Mouse (Mus musculus) erythroblast, embryonic 14.5 days (primary cell): ENCODE measurements around the gene BC147527. TPM values are rescaled to one million over a fixed set of nuclear protein-coding genes. Genes with fewer than 3 reads are reported as not detected.
"Not testable (repeated sequence)": the region's sequence is repeated elsewhere in the genome, so short reads cannot be mapped to it uniquely, and the experiment has no call there.

Source experiments
- H3K27me3 ChIP-seq: 2 replicates; pipeline ENCODE4 v1.6.1; 2012; ENCODE audit warnings: inconsistent platforms; ENCODE audit not compliant: control insufficient read depth
- H3K36me3 ChIP-seq: 2 replicates; pipeline ENCODE4 v1.6.1; 2012; ENCODE audit warnings: mild to moderate bottlenecking, inconsistent platforms; ENCODE audit not compliant: control insufficient read depth
- H3K4me1 ChIP-seq: 2 replicates; pipeline ENCODE4 v1.6.1; 2012; ENCODE audit warnings: inconsistent platforms; ENCODE audit not compliant: control insufficient read depth
- H3K4me3 ChIP-seq: replicated peaks from 2 replicates; pipeline ENCODE3; 2012; ENCODE audit warnings: moderate library complexity, mild to moderate bottlenecking, inconsistent platforms
- H3K9me3 ChIP-seq: 2 replicates; pipeline ENCODE4 v1.6.1; 2012; ENCODE audit warnings: low read length, inconsistent platforms, mixed read lengths; ENCODE audit not compliant: control insufficient read depth
- GATA1 ChIP-seq: IDR thresholded peaks from 2 replicates; pipeline ENCODE4 v1.6.1; 2012; ENCODE audit warnings: low read length, inconsistent platforms, mixed read lengths
- TAL1 ChIP-seq: IDR thresholded peaks from 3 replicates; pipeline ENCODE4 v1.6.1; 2012; ENCODE audit warnings: low read length, inconsistent platforms, mixed read lengths
- polyA plus RNA-seq: library from polyadenylated mRNA; stranded (reverse); fragments of >175 nt; gene quantifications from 2 replicates; pipeline ENCODE4 v1.2.3, GENCODE M21; 2012

BC147527 gene
- polyA plus RNA-seq, 1 experiment, result not detected

GRCm38 (mm10) chr13:120310749-120311148 is 10.6 kb downstream of the BC147527 start:
- H3K4me3 ChIP-seq, result no peak overlapping the region
- no peaks in the 10 kb centered on the region for H3K9me3 ChIP-seq
- no peaks in the 10 kb centered on the region for H3K4me1 ChIP-seq
- no peaks in the 10 kb centered on the region for H3K36me3 ChIP-seq
- TF ChIP-seq TAL1 (no peak), GATA1 (no peak)
- no peaks in the 10 kb centered on the region for H3K27me3 ChIP-seq

DNA sequence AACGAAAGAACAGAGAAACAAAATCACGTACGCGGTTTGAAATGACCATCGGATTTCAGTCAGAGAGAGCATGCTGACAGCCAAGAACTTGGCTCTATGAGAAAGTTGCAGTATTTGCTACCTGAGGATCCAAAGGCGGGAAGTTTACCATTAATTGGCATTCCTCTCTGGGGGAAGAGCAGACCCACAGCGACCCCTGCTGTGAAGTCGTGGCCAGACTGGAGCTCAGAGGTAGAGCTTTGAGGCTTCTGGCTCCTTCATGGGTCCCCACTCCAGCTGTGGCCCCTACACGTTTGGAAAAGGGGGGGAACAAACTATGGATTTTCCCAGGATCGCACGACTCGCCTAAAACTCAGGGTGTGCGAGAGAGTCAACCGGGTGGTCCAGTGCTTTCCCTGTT is 13.4 kb downstream of the BC147527 start:
- no peak overlapping the region for H3K4me3 ChIP-seq
- no peaks in the 10 kb centered on the region for H3K4me1 ChIP-seq
- H3K9me3 ChIP-seq, result no peaks in the 10 kb centered on the region
- TF ChIP-seq TAL1 (no peak), GATA1 (no peak)
- no peaks in the 10 kb centered on the region for H3K36me3 ChIP-seq
- no peaks in the 10 kb centered on the region for H3K27me3 ChIP-seq

DNA sequence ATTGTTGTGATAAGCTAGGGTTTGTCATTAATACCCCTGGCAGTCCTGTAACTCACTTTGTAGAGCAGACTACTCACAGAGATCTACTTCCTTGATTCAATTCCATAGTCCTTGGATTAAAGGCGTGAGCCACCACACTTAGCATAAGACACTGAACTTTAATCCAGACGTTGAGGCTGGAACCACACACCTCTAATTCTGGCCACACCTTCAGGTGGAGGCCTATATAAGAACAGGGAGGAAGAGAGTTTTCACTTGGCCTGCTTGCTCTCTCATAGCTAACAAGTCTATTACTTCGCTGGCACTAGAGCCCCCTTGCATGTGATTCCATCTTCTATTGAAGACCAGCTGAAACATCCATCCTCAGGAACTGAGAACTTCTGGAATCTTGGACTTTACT is 16.4 kb downstream of the BC147527 start, which contains the start of gene Tcstv3:
Gene Tcstv3 (plus strand): TSS at position 301 of the 400 bp plus-strand sequence.
- not testable (repeated sequence) for H3K27me3 ChIP-seq, H3K36me3 ChIP-seq, H3K4me1 ChIP-seq, H3K9me3 ChIP-seq, H3K4me3 ChIP-seq

GRCm38 (mm10) chr13:120320183-120320582 is 20.0 kb downstream of the BC147527 start:
- no peaks in the 10 kb centered on the region for H3K9me3 ChIP-seq
- no peak overlapping the region for H3K4me3 ChIP-seq
- TF ChIP-seq GATA1 (no peak), TAL1 (no peak)
- no peaks in the 10 kb centered on the region for H3K36me3 ChIP-seq
- no peaks in the 10 kb centered on the region for H3K4me1 ChIP-seq
- no peaks in the 10 kb centered on the region for H3K27me3 ChIP-seq

DNA sequence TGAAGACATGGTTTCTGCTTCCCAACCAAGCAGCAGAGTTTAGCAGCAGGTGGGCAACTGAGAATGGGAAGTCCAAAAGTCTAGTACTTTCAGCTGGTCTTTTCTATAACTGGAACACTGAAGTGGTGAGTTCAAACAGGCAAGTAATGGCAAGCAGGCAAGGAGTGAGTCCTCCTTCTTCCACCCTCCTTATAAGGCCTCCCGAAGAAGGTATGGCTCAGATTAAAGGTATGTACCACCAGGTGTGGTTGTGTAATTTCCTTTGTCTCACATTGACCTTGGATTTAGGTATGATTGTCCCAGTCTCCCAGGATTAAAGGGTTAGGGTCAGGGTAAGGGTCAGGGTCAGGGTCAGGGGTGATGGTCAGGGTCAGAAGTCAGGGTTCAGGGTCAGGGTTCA is 20.5 kb downstream of the BC147527 start:
- no peak for TF ChIP-seq TAL1
- no peak for TF ChIP-seq GATA1
- H3K4me3 ChIP-seq, result no peak overlapping the region

More for the DNA sequence above, 20.5 kb downstream of the BC147527 start:
- no peaks in the 10 kb centered on the region for H3K36me3 ChIP-seq
- no peaks in the 10 kb centered on the region for H3K4me1 ChIP-seq
- no peaks in the 10 kb centered on the region for H3K9me3 ChIP-seq
- H3K27me3 ChIP-seq, result no peaks in the 10 kb centered on the region

Other genes starting within 250 kb of the BC147527 start
- gene Gm21188, start 248.2 kb upstream of the BC147527 start, polyA plus RNA-seq, result not detected in 2 replicates
- gene Gm20767, start 160.1 kb upstream of the BC147527 start, polyA plus RNA-seq, result not detected in 2 replicates
- gene Gm21818, start 128.0 kb upstream of the BC147527 start, polyA plus RNA-seq, result not detected in 2 replicates
- gene Gm21762, start 84.4 kb upstream of the BC147527 start, polyA plus RNA-seq, result not detected in 2 replicates
- not detected in 2 replicates for gene Gm21731, start 61.3 kb upstream of the BC147527 start, polyA plus RNA-seq
- gene AF067061, start 37.3 kb upstream of the BC147527 start, polyA plus RNA-seq, result not detected in 2 replicates
- gene Tcstv3, start 16.5 kb downstream of the BC147527 start, polyA plus RNA-seq, result not detected in 2 replicates